Mouse (Mus musculus) Patski (cell line): ENCODE results near the gene Myh4. TPM values are rescaled to one million over a fixed set of nuclear protein-coding genes. Genes with fewer than 3 reads are reported as not detected.

ENCODE experiments used
- ATAC-seq: fragments of 100-300 bp; one replicate; pipeline ENCODE4 v1.8.0; 2021
- CTCF ChIA-PET: fragments of 350-600 bp; sonication (Branson Sonifier 250); formaldehyde crosslinking; loops from one replicate; lab custom pipeline; 2022; ENCODE audit warnings: inconsistent platforms; lab: Charles Lee
- POLR2A ChIA-PET: fragments of 350-600 bp; sonication (Branson Sonifier 250); formaldehyde crosslinking; loops from one replicate; lab custom pipeline; 2022; ENCODE audit warnings: antibody characterized with exemption, inconsistent platforms; lab: Charles Lee
- DNase-seq: peaks from one replicate; pipeline ENCODE4 v3.0.0-alpha.2; 2011; ENCODE audit warnings: low read depth, low spot score
- H3K27me3 ChIP-seq: fragments of 371-371 bp; one replicate; pipeline ENCODE4 v1.5.1; 2021
- CTCF ChIP-seq: fragments of 100-300 bp; IDR thresholded peaks from one replicate; pipeline ENCODE4 v1.5.1; 2021
- in situ Hi-C: fragments of 300-500 bp; cut with MboI; formaldehyde crosslinking; loops from 3 replicates; pipeline ENCODE4 v1.11.1; 2018; ENCODE audit warnings: low pct_unique_long_range_greater_than_20kb, mixed read lengths
- polyA plus RNA-seq: library from polyadenylated mRNA; unstranded; gene quantifications from one replicate; pipeline ENCODE4 v1.2.3, GENCODE M21; 2021

The Myh4 gene
- polyA plus RNA-seq, 1 experiment from 2014 or later, result not detected

GRCm38 (mm10) chr11:67229946-67230345, 7.9 kb upstream of the Myh4 start:
- ChIA-PET POLR2A (no interaction called here), CTCF (no interaction called here)
- TF ChIP-seq CTCF, result no peak
- ATAC-seq (no peak), DNase-seq (no peak)
- peaks cover 21% of the 10 kb centered on the region for H3K27me3 ChIP-seq
- in situ Hi-C loops, result loop anchor here (5.0 kb wide), 1 partner anchor 118 kb away; no protein-coding TSS in a partner anchor

- in situ Hi-C loops, result no loop called here
- peak; percentile 50 for TF ChIP-seq CTCF
- peaks cover 25% of the 10 kb centered on the region for H3K27me3 ChIP-seq
- DNase-seq (no peak), ATAC-seq (no peak)
- ChIA-PET CTCF (interaction anchor here (2.0 kb wide), 1 partner anchor 19 kb away, joined by 4 read pairs; no protein-coding TSS in a partner anchor), POLR2A (no interaction called here)
Observed at GRCm38 (mm10) chr11:67235639-67236358, 2.0 kb upstream of the Myh4 start.

GRCm38 (mm10) chr11:67236799-67237198, 1.0 kb upstream of the Myh4 start:
- DNase-seq (no peak), ATAC-seq (no peak)
- ChIA-PET CTCF (interaction anchor here (2.0 kb wide), 1 partner anchor 18 kb away, joined by 4 read pairs; no protein-coding TSS in a partner anchor), POLR2A (no interaction called here)
- peaks cover 19% of the 10 kb centered on the region for H3K27me3 ChIP-seq
- no peak for TF ChIP-seq CTCF
- in situ Hi-C loops, result no loop called here

- H3K27me3 ChIP-seq, result peaks cover 13% of the 10 kb centered on the region
- DNase-seq (no peak), ATAC-seq (no peak)
- in situ Hi-C loops, result no loop called here
- ChIA-PET POLR2A (no interaction called here), CTCF (interaction anchor here (1.1 kb wide), 1 partner anchor 17 kb away, joined by 3 read pairs; no protein-coding TSS in a partner anchor)
- TF ChIP-seq CTCF, result no peak
Observed at GRCm38 (mm10) chr11:67241051-67241450, 3.2 kb downstream of the Myh4 start.

GRCm38 (mm10) chr11:67253691-67254090, 15.9 kb downstream of the Myh4 start:
- CTCF ChIA-PET, result interaction anchor here (1.7 kb wide), 1 partner anchor 17 kb away, joined by 4 read pairs; no protein-coding TSS in a partner anchor
- DNase-seq (no peak), ATAC-seq (no peak)
- in situ Hi-C loops, result no loop called here
- peaks cover 47% of the 10 kb centered on the region for H3K27me3 ChIP-seq
- no peak for TF ChIP-seq CTCF
- POLR2A ChIA-PET, result no interaction called here

- CTCF ChIA-PET, result no interaction called here
- ATAC-seq (no peak), DNase-seq (no peak)
- in situ Hi-C loops, result no loop called here
- POLR2A ChIA-PET, result no interaction called here
- TF ChIP-seq CTCF, result no peak
- peaks cover 45% of the 10 kb centered on the region for H3K27me3 ChIP-seq
Observed at GRCm38 (mm10) chr11:67257048-67257447, 19.2 kb downstream of the Myh4 start.

GRCm38 (mm10) chr11:67260956-67261355, 23.1 kb downstream of the Myh4 start:
- ATAC-seq (no peak), DNase-seq (no peak)
- in situ Hi-C loops, result no loop called here
- ChIA-PET CTCF (no interaction called here), POLR2A (interaction anchor here (0.6 kb wide), 1 partner anchor 43 kb away, joined by 4 read pairs; no protein-coding TSS in a partner anchor)
- peaks cover 34% of the 10 kb centered on the region for H3K27me3 ChIP-seq
- TF ChIP-seq CTCF, result no peak

GRCm38 (mm10) chr11:67276601-67277174, 38.9 kb downstream of the Myh4 start, which contains the start of gene Myh8:
Myh8 (plus strand) TSS chr11:67277124.
- no peak for DNase-seq
- H3K27me3 ChIP-seq, result peaks cover 28% of the 10 kb centered on the region
- ChIA-PET POLR2A (no interaction called here), CTCF (no interaction called here)
- in situ Hi-C loops, result no loop called here
- no peak for TF ChIP-seq CTCF
- ATAC-seq, result no peak

- ATAC-seq (no peak), DNase-seq (no peak)
- POLR2A ChIA-PET, result no interaction called here
- in situ Hi-C loops, result no loop called here
- no peak for TF ChIP-seq CTCF
- CTCF ChIA-PET, result interaction anchor here (0.7 to 1.0 kb wide), 2 partner anchors 9 to 12 kb away, joined by 3 read pairs; no protein-coding TSS in a partner anchor
- H3K27me3 ChIP-seq, result no peaks in the 10 kb centered on the region
Observed at GRCm38 (mm10) chr11:67293440-67293839, 55.6 kb downstream of the Myh4 start.

Other genes starting within 250 kb of the Myh4 start
- gene Tmem220, start 212.9 kb upstream of the Myh4 start, polyA plus RNA-seq, result 6.6 TPM
- gene Adprm, start 185.4 kb upstream of the Myh4 start, polyA plus RNA-seq, result 27.9 TPM
- gene Sco1, start 185.4 kb upstream of the Myh4 start, polyA plus RNA-seq, result 16.2 TPM
- gene Myh3, start 159.7 kb upstream of the Myh4 start, polyA plus RNA-seq, result 0.01 TPM
- not detected for gene Myh2, start 67.0 kb upstream of the Myh4 start, polyA plus RNA-seq
- not detected for gene Myh1, start 38.0 kb upstream of the Myh4 start, polyA plus RNA-seq
- not detected for gene Myh8, start 39.1 kb downstream of the Myh4 start, polyA plus RNA-seq
- not detected for gene Myh13, start 83.6 kb downstream of the Myh4 start, polyA plus RNA-seq
- 0.41 TPM for gene Gas7, start 217.4 kb downstream of the Myh4 start, polyA plus RNA-seq